Mouse (Mus musculus): Measurements from ENCODE around the gene Gm44579. TPM values are rescaled to one million over a fixed set of nuclear protein-coding genes. Genes with fewer than 3 reads are reported as not detected.

The Gm44579 gene
- polyA plus RNA-seq, 2 experiments: not detected

GRCm38 (mm10) chr15:98162561-98162960, 58.2 kb downstream of the Gm44579 start:
- Histone ChIP-seq H3K9ac (ENCODE audit: low read depth, low read length, severe bottlenecking) (no peak overlapping the region), H3K9me3 (ENCODE audit: control insufficient read depth, low read length) (no peaks in the 10 kb centered on the region), H3K36me3 (ENCODE audit: control insufficient read depth, insufficient read depth, low read length) (no peaks in the 10 kb centered on the region), H3K4me1 (ENCODE audit: control insufficient read depth, insufficient read depth, low read length) (no peaks in the 10 kb centered on the region), H3K4me2 (replicated peaks; ENCODE audit: low read depth, low read length, severe bottlenecking) (no peak overlapping the region), H3K27ac (replicated peaks; ENCODE audit: low read depth, low read length) (no peak overlapping the region), H3K4me3 (replicated peaks; ENCODE audit: low read length) (no peak overlapping the region), H3K27me3 (ENCODE audit: control insufficient read depth, insufficient read depth, low read length) (peaks cover 16% of the 10 kb centered on the region)
- WGBS: 50% methylated on average over 4 of the region's 4 CpGs
- ATAC-seq (ENCODE audit: low FRiP score, low read depth) (no peak; the same call in 1 of the 2 replicates), DNase-seq (ENCODE audit: low spot score) (no peak)
- no peak for TF ChIP-seq POLR2A (IDR thresholded peaks at IDR 0.05; ENCODE audit: borderline replicate concordance, extremely low read depth, insufficient read depth, insufficient read length)

- no peak overlapping the region for H3K9ac ChIP-seq (ENCODE audit: low read depth, low read length, severe bottlenecking)
- no peak overlapping the region for H3K4me3 ChIP-seq (replicated peaks; ENCODE audit: low read length)
- no peak overlapping the region for H3K4me2 ChIP-seq (replicated peaks; ENCODE audit: low read depth, low read length, severe bottlenecking)
- H3K27me3 ChIP-seq (ENCODE audit: control insufficient read depth, insufficient read depth, low read length): peaks cover 4% of the 10 kb centered on the region; the same call in 1 of the 2 replicates
- ATAC-seq (ENCODE audit: low FRiP score, low read depth) (no peak), DNase-seq (ENCODE audit: low spot score) (no peak)
- H3K27ac ChIP-seq (replicated peaks; ENCODE audit: low read depth, low read length): no peak overlapping the region
- H3K4me1 ChIP-seq (ENCODE audit: control insufficient read depth, insufficient read depth, low read length): no peaks in the 10 kb centered on the region
- H3K9me3 ChIP-seq (ENCODE audit: control insufficient read depth, low read length): no peaks in the 10 kb centered on the region
- 73% methylated on average over 19 of the region's 19 CpGs for WGBS
- TF ChIP-seq POLR2A (IDR thresholded peaks at IDR 0.05; ENCODE audit: borderline replicate concordance, extremely low read depth, insufficient read depth, insufficient read length): no peak
- no peaks in the 10 kb centered on the region for H3K36me3 ChIP-seq (ENCODE audit: control insufficient read depth, insufficient read depth, low read length)
Observed at GRCm38 (mm10) chr15:98161026-98161805, 59.6 kb downstream of the Gm44579 start.

DNA sequence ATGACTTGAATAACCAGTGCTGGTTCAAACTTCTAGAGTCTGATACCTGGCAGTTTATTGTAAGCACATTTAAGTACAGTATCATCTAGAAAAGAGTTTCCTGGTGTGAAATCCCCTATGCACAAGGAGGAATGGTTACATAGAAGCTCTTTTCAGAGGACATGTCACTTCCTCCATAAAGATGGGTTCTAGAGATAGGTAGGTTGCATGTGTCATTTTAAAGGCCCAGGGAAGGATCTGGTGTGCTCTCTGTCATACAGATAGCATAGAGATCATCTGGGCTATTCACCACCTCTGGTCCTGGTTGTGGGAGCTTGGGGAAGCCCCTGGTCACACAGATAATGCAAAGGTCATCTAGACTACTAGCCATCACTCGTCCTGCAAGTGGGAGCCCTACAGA, 63.5 kb downstream of the Gm44579 start:
- 57% methylated on average over 1 of the region's 1 CpGs for WGBS
- no peaks in the 10 kb centered on the region for H3K9me3 ChIP-seq (ENCODE audit: control insufficient read depth, low read length)
- no peak overlapping the region for H3K4me2 ChIP-seq (replicated peaks; ENCODE audit: low read depth, low read length, severe bottlenecking)
- no peak overlapping the region for H3K4me3 ChIP-seq (replicated peaks; ENCODE audit: low read length)
- DNase-seq (ENCODE audit: low spot score) (no peak), ATAC-seq (ENCODE audit: low FRiP score, low read depth) (no peak)
- H3K27me3 ChIP-seq (ENCODE audit: control insufficient read depth, insufficient read depth, low read length): no peaks in the 10 kb centered on the region
- no peaks in the 10 kb centered on the region for H3K4me1 ChIP-seq (ENCODE audit: control insufficient read depth, insufficient read depth, low read length)
- no peaks in the 10 kb centered on the region for H3K36me3 ChIP-seq (ENCODE audit: control insufficient read depth, insufficient read depth, low read length)
- no peak overlapping the region for H3K9ac ChIP-seq (ENCODE audit: low read depth, low read length, severe bottlenecking)
- H3K27ac ChIP-seq (replicated peaks; ENCODE audit: low read depth, low read length): no peak overlapping the region
- no peak for TF ChIP-seq POLR2A (IDR thresholded peaks at IDR 0.05; ENCODE audit: borderline replicate concordance, extremely low read depth, insufficient read depth, insufficient read length)

GRCm38 (mm10) chr15:98155944-98156343, 64.8 kb downstream of the Gm44579 start:
- Histone ChIP-seq H3K27ac (replicated peaks; ENCODE audit: low read depth, low read length) (no peak overlapping the region), H3K4me2 (replicated peaks; ENCODE audit: low read depth, low read length, severe bottlenecking) (no peak overlapping the region), H3K9me3 (ENCODE audit: control insufficient read depth, low read length) (no peaks in the 10 kb centered on the region), H3K36me3 (ENCODE audit: control insufficient read depth, insufficient read depth, low read length) (no peaks in the 10 kb centered on the region), H3K4me3 (replicated peaks; ENCODE audit: low read length) (no peak overlapping the region), H3K27me3 (ENCODE audit: control insufficient read depth, insufficient read depth, low read length) (no peaks in the 10 kb centered on the region), H3K4me1 (ENCODE audit: control insufficient read depth, insufficient read depth, low read length) (no peaks in the 10 kb centered on the region), H3K9ac (ENCODE audit: low read depth, low read length, severe bottlenecking) (no peak overlapping the region)
- WGBS: 68% methylated on average over 4 of the region's 4 CpGs
- DNase-seq (ENCODE audit: low spot score) (no peak), ATAC-seq (ENCODE audit: low FRiP score, low read depth) (no peak)
- TF ChIP-seq POLR2A (IDR thresholded peaks at IDR 0.05; ENCODE audit: borderline replicate concordance, extremely low read depth, insufficient read depth, insufficient read length): no peak

DNA sequence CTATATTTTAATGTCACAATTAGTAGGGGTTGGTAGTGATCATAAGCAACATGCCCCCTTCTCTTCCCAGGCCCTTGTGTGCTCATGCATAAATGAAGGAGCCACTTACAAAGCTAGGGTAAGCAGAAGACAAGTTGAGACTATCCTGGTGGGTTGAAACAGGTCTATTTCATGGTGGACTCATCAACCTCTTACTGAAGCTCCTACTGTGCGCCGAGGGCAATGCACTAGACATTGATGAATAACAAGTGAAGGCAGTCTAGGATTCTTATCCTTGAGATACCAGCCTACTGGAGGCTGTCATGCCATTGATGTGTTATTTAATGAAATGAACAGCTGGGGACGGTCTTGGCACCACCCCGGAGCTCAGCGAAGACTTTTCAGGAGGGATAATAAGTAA, 65.5 kb downstream of the Gm44579 start:
- ATAC-seq (ENCODE audit: low FRiP score, low read depth): no peak
- Histone ChIP-seq H3K4me2 (replicated peaks; ENCODE audit: low read depth, low read length, severe bottlenecking) (no peak overlapping the region), H3K4me3 (replicated peaks; ENCODE audit: low read length) (no peak overlapping the region), H3K27me3 (ENCODE audit: control insufficient read depth, insufficient read depth, low read length) (no peaks in the 10 kb centered on the region), H3K36me3 (ENCODE audit: control insufficient read depth, insufficient read depth, low read length) (no peaks in the 10 kb centered on the region), H3K9ac (ENCODE audit: low read depth, low read length, severe bottlenecking) (no peak overlapping the region), H3K4me1 (ENCODE audit: control insufficient read depth, insufficient read depth, low read length) (no peaks in the 10 kb centered on the region), H3K9me3 (ENCODE audit: control insufficient read depth, low read length) (no peaks in the 10 kb centered on the region), H3K27ac (replicated peaks; ENCODE audit: low read depth, low read length) (no peak overlapping the region)
- WGBS: 89% methylated on average over 5 of the region's 5 CpGs
- DNase-seq (ENCODE audit: low spot score): no peak
- no peak for TF ChIP-seq POLR2A (IDR thresholded peaks at IDR 0.05; ENCODE audit: borderline replicate concordance, extremely low read depth, insufficient read depth, insufficient read length)
